Mouse (Mus musculus) splenic B cell, adult 2 months (primary cell): ENCODE data around the gene Iqgap2.

Experiments
- DNase-seq: peaks from one replicate; pipeline ENCODE4 v3.0.0-alpha.2; 2011; ENCODE audit warnings: low read depth, low spot score
- H3K27me3 ChIP-seq: 2 replicates; pipeline ENCODE4 v1.6.1; 2012; ENCODE audit warnings: mild to moderate bottlenecking, low read length, moderate library complexity, mixed read lengths; ENCODE audit not compliant: control insufficient read depth, poor library complexity, insufficient read depth, severe bottlenecking
- H3K36me3 ChIP-seq: 2 replicates; pipeline ENCODE4 v1.6.1; 2012; ENCODE audit warnings: mild to moderate bottlenecking, low read length, moderate library complexity, mixed read lengths; ENCODE audit not compliant: control insufficient read depth, poor library complexity, insufficient read depth, severe bottlenecking

The Iqgap2 gene

GRCm38 (mm10) chr13:95794346-95794745 lies 97.4 kb downstream of the Iqgap2 start:
- H3K36me3 ChIP-seq: no peaks in the 10 kb centered on the region
- no peak for DNase-seq
- H3K27me3 ChIP-seq: no peaks in the 10 kb centered on the region

DNA sequence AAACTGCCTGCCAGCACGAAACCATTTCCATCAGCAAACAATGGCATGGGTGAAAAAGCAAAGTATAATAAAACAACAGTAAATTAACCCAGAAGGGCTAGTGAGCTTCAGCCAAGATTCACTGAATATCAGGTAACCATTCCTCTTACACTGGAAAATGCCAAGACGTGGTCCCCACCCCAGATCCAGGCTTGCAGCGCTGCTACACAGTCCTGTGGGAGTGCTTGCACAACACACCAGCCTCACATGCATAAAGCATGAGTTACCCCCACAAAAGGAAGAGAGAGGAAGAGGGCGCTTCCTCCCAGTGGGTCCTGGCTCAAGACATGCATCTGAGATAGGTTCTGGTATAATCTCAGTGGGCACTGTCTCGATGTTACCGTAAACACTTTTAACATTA lies 100.8 kb downstream of the Iqgap2 start:
- DNase-seq: no peak
- Histone ChIP-seq H3K36me3 (no peaks in the 10 kb centered on the region), H3K27me3 (no peaks in the 10 kb centered on the region)

DNA sequence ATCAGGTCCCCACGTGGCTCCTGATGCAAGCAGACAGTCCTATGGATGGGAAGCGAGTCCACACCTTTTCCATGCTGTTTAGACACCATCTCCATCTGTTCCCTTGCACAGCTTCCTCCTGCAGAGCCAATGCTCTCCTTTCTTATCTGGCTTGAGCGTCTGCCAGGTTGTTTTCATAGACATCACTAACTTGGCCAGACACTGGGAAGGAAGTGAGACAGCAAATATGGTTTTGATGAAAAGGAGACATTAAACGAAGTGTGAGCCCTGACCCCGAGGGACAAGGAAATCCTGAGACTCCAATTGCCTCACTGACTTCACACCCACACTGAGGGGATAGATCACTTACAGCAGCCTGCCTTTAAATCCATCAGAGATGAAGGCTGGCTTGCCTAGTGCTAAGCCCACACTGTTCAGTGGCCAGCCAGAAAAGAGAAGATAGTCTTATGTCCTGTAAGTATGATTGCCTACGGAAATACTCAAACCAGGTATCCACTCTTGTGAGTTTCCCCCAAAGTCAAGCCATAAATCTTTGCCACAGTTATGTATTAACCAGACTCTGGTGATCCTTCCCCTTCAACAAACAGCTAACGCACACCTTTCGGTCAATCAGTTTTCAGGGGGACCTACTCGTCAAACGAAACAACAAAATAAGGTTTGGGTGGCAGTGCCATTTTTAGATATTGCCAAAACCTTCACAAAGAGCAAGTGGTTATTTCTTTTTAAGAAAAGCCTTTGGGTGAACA lies 102.9 kb downstream of the Iqgap2 start:
- no peaks in the 10 kb centered on the region for H3K36me3 ChIP-seq
- no peaks in the 10 kb centered on the region for H3K27me3 ChIP-seq
- DNase-seq: no peak

GRCm38 (mm10) chr13:95782969-95783332 lies 108.8 kb downstream of the Iqgap2 start:
- H3K36me3 ChIP-seq: no peaks in the 10 kb centered on the region
- DNase-seq: no peak
- H3K27me3 ChIP-seq: no peaks in the 10 kb centered on the region

DNA sequence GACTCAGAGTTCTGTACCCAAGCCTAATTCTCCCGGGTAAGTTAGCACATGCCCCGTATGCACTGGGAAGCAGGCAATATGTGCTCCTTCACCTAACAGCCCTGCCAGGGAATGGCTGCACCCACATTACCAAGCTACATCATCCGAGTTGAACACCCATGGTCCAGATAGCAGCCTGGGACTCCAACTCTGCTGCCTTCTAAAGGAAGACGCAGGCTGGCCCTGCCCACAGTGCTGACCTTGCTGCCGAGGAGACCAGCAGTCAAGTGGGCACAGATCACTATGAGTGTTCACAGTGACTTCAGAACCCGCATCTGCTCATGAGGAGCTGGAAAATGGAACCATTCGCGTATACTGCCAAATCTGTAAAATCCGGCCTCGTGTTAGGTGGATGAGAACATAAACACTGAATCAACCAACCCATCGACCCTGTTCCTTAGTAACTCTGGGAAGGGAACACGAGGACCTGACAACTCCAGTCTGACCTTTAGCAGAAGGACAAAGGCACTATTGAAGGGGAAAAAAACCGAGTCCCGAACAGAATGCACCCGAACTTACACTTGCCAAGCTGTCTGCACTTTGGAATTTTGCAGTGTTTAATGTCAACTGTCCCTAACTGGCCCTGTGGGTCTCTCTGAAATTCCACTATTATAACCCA lies 109.3 kb downstream of the Iqgap2 start:
- Histone ChIP-seq H3K36me3 (no peaks in the 10 kb centered on the region), H3K27me3 (no peaks in the 10 kb centered on the region)
- DNase-seq: no peak

DNA sequence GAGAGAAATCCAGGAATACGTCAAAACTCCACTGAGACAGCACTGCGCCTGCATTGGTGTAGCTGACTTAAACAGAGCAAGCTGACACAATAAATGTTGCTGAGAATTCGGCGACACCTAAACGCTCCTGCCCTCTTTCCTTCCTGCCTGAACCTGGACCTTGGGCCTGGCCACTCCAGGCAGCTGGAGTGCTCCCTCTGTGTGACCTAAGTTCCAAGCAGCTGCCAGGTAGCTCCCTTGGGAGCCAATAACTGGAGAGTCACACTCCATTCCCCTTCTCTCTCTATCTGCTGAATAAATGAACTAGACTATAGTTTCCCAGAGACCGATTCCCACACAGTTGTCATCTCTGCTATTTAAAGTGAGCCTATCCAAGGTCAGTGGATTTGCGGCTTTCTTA lies 111.7 kb downstream of the Iqgap2 start:
- H3K36me3 ChIP-seq: no peaks in the 10 kb centered on the region
- DNase-seq: no peak
- no peaks in the 10 kb centered on the region for H3K27me3 ChIP-seq

DNA sequence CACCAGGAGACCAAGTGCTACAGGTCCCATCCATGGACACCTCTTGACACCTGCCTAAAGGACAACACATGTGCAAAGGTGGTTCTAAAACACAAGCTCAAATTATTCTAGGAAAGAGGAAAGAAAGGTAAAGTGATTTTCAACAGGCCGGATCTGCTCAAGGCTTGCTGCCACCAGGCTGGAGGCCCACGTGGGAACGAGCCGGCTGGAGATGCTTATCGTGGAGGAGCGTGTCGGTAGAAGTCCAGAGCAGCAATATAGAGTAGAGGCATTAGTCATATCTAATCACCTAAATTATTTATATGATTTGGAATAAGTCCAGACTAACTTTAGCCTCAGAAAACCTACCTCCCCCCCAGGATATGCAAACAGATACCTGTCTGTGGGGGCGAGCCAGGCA lies 112.5 kb downstream of the Iqgap2 start:
- H3K36me3 ChIP-seq: no peaks in the 10 kb centered on the region
- DNase-seq: no peak
- no peaks in the 10 kb centered on the region for H3K27me3 ChIP-seq

- Histone ChIP-seq H3K27me3 (no peaks in the 10 kb centered on the region), H3K36me3 (no peaks in the 10 kb centered on the region)
- DNase-seq: peak; percentile 3
These were observed 113.0 kb downstream of the Iqgap2 start for GRCm38 (mm10) chr13:95778761-95779161.

DNA sequence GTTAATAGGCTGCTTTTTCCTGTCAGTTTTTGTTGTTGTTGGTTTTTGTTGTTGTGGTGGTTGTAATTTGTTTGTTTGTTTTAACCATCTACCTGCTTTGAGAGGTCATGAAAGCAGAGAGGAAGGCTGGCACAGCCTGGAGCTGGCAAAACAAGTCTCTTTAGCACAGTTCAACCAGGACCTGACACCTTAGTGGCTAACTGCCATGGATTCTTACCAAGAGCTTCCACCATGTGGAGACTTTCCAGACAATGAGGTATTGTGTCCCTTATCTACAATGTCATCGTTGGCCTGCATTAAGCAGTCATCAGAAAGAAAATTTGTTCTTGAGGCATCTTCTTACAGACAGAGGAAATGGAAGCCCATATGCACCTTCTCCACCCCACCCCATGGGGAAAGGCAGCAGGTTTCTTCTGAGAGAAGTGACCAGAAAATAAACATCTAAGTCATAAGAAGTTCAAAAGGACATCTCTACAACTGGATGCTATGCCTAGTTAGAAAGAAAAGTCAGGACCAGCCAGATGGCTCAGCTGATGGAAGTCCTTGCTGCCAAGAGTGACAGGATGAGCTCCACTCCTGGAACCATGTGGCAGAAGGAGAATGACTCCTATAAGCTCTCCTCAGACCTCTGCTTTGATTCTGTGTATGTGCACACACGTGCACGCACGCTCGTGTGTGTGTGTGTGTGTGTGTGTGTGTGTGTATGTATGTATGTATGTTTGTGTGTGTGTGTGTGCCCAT lies 113.9 kb downstream of the Iqgap2 start:
- H3K27me3 ChIP-seq: no peaks in the 10 kb centered on the region
- no peaks in the 10 kb centered on the region for H3K36me3 ChIP-seq
- no peak for DNase-seq

GRCm38 (mm10) chr13:95777237-95777636 lies 114.5 kb downstream of the Iqgap2 start:
- no peaks in the 10 kb centered on the region for H3K36me3 ChIP-seq
- H3K27me3 ChIP-seq: no peaks in the 10 kb centered on the region
- peak; percentile 24 for DNase-seq

DNA sequence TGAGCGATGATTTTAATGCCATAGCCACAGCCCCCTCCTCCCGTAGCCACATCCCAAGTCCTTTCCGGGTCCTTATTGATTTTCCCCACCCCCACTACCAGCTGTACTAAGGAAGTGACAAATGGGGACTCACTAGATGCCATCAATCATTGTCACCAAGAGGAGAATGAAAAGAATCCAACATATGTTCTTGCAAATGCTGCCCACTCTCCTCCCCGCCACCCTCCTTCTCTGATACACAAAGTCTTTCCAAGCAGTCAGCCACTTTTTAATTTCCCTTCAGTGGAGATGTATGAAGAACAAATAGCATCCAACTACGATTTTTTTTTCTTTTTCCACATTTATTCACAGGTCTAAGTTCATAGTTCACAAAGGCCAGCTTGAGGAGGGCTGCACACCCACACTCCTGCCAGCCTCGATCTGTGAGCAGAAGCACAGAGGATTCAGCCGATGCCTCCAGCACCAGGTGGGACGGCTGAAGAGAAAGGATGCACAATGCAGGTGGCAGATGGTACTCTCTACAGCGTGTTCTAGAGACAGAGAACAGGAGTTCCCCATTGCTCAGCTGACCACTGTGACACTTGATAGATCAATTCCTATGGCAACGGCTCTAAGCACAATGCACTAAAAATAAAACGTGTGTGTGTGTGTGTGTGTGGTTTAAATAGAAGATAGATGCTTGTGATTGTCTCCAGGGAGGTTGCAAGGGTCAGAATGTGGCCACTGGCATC lies 116.6 kb downstream of the Iqgap2 start:
- DNase-seq: no peak
- H3K27me3 ChIP-seq: no peaks in the 10 kb centered on the region
- H3K36me3 ChIP-seq: no peaks in the 10 kb centered on the region

GRCm38 (mm10) chr13:95765017-95765416 lies 126.7 kb downstream of the Iqgap2 start:
- peak; percentile 13 for DNase-seq
- no peaks in the 10 kb centered on the region for H3K36me3 ChIP-seq
- no peaks in the 10 kb centered on the region for H3K27me3 ChIP-seq

DNA sequence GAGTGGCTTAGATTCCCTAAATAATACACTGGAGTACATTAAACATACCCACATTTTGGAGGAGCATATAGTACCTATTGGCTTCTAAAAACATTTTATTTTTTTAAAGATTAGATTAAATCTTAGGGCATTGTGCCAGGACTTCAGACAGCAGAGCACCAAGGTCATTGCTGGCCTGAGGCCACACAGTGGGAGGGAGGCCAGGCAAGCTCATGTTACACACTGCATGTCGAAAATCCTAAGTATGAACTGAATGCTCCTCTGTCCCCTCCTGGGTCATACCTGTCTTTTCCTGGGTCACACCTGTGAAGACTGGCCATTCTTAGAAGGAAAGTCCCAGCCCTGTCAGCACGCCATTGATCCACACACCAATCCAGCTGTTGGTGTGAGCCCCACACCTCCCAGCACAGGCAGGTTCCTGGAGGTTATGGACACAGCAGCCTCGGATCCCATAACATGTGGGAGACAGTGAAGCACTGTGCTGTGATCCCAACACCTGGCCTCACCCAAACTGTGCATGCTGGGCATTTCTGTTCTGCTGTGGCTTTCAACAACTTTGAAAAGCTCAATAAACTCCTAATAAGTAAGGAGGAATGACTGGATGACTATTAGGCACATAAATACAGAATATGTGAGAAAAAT lies 127.7 kb downstream of the Iqgap2 start:
- no peaks in the 10 kb centered on the region for H3K36me3 ChIP-seq
- no peak for DNase-seq
- no peaks in the 10 kb centered on the region for H3K27me3 ChIP-seq

GRCm38 (mm10) chr13:95759810-95760209 lies 131.9 kb downstream of the Iqgap2 start:
- no peaks in the 10 kb centered on the region for H3K27me3 ChIP-seq
- DNase-seq: no peak
- H3K36me3 ChIP-seq: no peaks in the 10 kb centered on the region
